Mouse (Mus musculus) testis, adult 2 months (tissue): ENCODE results near the gene Cdkal1. TPM values are rescaled to one million over a fixed set of nuclear protein-coding genes. Genes with fewer than 3 reads are reported as not detected.

Source experiments
- H3K27ac ChIP-seq: fragments of 200-500 bp; 2 replicates; pipeline ENCODE4 v1.5.1; 2012; ENCODE audit warnings: low read depth, low read length; ENCODE audit not compliant: control insufficient read depth, insufficient read depth
- H3K27me3 ChIP-seq: fragments of 200-500 bp; 2 replicates; pipeline ENCODE4 v1.6.1; 2012; ENCODE audit warnings: mild to moderate bottlenecking, low read length, moderate library complexity; ENCODE audit not compliant: control insufficient read depth, insufficient read depth
- H3K36me3 ChIP-seq: fragments of 200-500 bp; 2 replicates; pipeline ENCODE4 v1.6.1; 2012; ENCODE audit warnings: mild to moderate bottlenecking, low read length; ENCODE audit not compliant: control insufficient read depth, insufficient read depth
- H3K4me1 ChIP-seq: fragments of 200-500 bp; 2 replicates; pipeline ENCODE4 v1.6.1; 2012; ENCODE audit warnings: low read length; ENCODE audit not compliant: control insufficient read depth, insufficient read depth
- H3K4me3 ChIP-seq: fragments of 200-500 bp; 2 replicates; pipeline ENCODE4 v1.5.1; 2012; ENCODE audit warnings: low read depth, mild to moderate bottlenecking, low read length, moderate library complexity, mixed read lengths; ENCODE audit not compliant: control insufficient read depth
- CTCF ChIP-seq: fragments of 200-500 bp; IDR thresholded peaks from 2 replicates; pipeline ENCODE4 v1.5.1; 2012; ENCODE audit warnings: low read depth, mild to moderate bottlenecking, inconsistent platforms, low read length, moderate library complexity; ENCODE audit not compliant: control insufficient read depth, insufficient read depth, insufficient replicate concordance
- POLR2A ChIP-seq: fragments of 200-500 bp; IDR thresholded peaks from 2 replicates; pipeline ENCODE4 v1.6.1; 2012; ENCODE audit warnings: low read depth, mild to moderate bottlenecking, inconsistent platforms, low read length, moderate library complexity; ENCODE audit not compliant: control insufficient read depth
- polyA plus RNA-seq: library from polyadenylated mRNA; depleted of rRNA; stranded (reverse); fragments of >200 nt; gene quantifications from 2 replicates; pipeline ENCODE4 v1.2.3, GENCODE M21; 2012

Gene Cdkal1
- polyA plus RNA-seq, 1 experiment: 14.3 TPM

DNA sequence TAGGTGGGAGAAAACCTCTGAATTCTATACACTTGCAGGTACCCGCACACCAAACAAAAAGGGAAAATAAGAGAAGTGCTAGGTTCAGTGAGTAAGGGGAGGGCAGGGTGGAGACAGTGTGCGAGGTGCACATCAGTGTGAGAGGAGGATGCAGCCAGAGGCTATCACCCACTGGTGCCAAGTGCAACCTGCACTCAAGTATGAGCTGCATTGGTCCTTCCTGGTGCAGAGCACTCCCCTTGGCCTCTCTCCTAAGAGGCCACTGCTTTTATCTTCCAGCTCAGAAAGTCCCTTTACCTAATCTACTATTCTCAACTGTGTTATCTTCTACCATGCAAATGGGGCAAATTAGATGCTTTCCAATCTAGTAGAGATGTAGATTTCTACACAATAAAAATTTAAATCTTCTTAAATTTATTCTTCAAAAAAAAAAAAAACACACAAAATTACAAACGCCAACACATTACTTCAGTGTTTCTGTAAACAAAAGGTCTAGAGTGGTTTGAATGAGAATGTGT, 238.8 kb downstream of the Cdkal1 start:
- Histone ChIP-seq H3K4me1 (no peaks in the 10 kb centered on the region), H3K4me3 (no peak overlapping the region), H3K36me3 (no peaks in the 10 kb centered on the region), H3K27ac (no peak overlapping the region), H3K27me3 (no peaks in the 10 kb centered on the region)
- TF ChIP-seq POLR2A (no peak), CTCF (no peak)

DNA sequence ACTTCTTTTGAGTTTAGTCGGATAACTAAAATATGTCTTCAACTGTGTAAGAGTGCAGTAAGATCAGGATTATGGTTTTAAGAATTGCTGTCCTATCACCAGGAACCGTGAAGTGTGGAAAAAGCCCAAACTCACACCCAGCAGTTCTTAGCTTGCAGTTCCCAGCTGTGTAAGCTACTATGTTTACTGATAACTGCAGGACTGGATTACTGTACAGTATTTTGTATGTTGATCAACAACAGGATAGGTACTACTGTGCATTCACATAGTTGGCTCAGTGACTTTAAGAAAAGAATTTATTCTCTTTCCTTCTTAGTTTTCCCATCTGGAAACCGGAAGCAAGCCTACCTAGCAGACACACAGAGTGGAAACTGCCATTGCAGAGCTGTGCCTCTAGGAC, 239.5 kb downstream of the Cdkal1 start:
- Histone ChIP-seq H3K36me3 (no peaks in the 10 kb centered on the region), H3K27me3 (no peaks in the 10 kb centered on the region), H3K27ac (no peak overlapping the region), H3K4me3 (no peak overlapping the region), H3K4me1 (no peaks in the 10 kb centered on the region)
- TF ChIP-seq POLR2A: no peak

DNA sequence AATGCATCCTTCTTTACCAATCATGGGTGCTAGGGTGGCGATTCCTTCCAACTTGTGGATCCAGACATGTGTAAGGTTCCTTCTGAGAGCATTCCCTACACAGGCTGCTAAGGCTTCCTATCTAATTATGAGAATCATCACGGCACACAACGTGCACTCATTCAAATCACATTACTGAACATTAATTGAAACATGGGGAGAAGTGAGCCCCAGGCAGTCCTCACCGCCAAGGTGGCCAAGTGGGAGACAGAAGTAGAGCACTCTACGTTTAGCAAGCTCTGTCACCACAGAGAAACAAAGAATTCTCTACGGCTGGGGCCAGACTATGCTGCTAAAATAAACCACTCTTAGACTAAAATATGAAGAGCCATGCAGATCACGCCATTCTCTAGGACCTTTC, 240.4 kb downstream of the Cdkal1 start:
- Histone ChIP-seq H3K36me3 (no peaks in the 10 kb centered on the region), H3K27ac (no peak overlapping the region), H3K27me3 (no peaks in the 10 kb centered on the region), H3K4me3 (no peak overlapping the region), H3K4me1 (no peaks in the 10 kb centered on the region)
- TF ChIP-seq POLR2A (no peak), CTCF (no peak)

DNA sequence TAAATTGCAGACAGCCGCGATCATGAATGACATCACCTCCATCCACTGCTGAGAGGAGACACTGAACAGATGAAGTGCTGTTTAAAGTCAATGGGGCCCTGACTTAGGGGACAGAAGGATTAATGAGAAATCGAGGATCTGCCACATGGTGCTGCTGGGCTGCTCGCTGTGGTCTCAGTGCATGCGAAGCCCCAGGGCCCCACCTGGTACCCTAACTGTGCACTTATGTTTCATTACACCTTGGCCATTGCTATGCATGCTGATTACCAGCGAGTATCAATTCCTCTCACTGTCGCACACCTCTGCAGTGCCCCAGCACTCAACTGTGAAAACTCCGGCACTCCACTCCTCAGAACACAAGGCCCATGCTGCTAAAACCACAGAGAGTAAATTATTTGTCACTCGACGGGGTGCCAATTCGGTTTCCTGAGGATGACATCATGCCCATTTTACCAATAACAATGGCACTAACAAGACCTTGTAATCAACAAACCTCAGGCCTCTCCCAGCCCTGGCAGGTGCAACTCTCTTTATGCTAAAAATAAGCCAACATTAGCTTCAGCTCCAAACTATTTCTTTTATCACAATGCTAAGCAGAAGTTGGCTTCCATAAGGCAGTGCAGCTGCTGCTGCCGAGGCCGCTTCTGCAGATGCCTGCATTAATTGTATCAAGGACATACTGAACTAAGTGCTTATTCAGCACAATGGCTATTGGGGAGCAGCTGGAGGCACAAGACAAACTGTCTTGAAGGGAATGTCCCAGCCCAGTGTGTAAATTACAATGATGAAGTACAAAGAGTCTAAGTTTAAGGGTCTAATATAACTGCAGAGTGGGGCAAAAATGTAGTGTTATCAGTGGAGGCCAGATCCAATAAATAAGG, 245.2 kb downstream of the Cdkal1 start:
- H3K27ac ChIP-seq: no peak overlapping the region
- H3K4me3 ChIP-seq: no peak overlapping the region
- H3K27me3 ChIP-seq: no peaks in the 10 kb centered on the region
- H3K4me1 ChIP-seq: no peaks in the 10 kb centered on the region
- H3K36me3 ChIP-seq: no peaks in the 10 kb centered on the region
- TF ChIP-seq POLR2A (no peak), CTCF (no peak)

DNA sequence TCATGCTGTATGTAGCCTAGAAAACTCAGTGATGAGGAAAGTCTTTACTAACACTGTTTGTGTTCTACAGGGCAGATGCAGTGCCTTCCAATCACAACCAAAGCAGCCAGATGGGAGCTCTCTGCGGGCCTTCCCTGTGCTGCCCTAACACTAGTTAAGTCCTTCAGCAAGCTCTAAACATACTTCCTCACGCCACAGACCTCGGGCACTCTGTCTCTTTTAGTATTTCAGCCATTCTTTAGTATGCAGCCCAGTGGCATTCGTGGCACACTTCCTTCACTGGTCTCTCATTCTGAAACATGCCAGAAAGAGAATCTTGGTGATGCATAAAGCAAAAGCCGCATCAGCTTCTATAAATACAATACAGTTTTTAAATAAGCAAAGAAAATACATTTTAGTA, 246.0 kb downstream of the Cdkal1 start:
- no peak for TF ChIP-seq POLR2A
- no peak for TF ChIP-seq CTCF
- no peaks in the 10 kb centered on the region for H3K36me3 ChIP-seq
- H3K4me3 ChIP-seq: no peak overlapping the region
- no peak overlapping the region for H3K27ac ChIP-seq
- H3K27me3 ChIP-seq: no peaks in the 10 kb centered on the region
- H3K4me1 ChIP-seq: no peaks in the 10 kb centered on the region

DNA sequence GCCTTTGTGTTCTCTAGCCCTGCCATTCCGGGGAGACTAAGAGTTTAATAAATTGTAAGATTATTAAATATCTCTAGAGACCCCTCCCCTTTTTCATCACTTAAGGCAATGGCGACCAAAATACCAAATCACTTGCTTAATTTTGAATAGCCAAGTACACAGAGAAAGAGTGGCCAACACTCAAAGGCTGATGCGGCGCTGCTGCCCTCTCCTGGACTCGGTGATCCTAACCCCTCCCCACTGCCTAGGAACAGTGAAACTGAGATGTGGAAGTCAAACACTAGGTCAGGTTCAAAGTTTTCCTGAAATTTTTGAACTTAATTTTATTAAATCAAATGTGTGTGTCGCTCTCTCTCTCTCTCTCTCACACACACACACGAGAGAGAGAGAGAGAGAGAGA, 251.2 kb downstream of the Cdkal1 start:
- no peaks in the 10 kb centered on the region for H3K27me3 ChIP-seq
- TF ChIP-seq CTCF (peak; percentile 63; the same call in 1 of the 2 replicates), POLR2A (no peak)
- H3K27ac ChIP-seq: no peak overlapping the region

DNA sequence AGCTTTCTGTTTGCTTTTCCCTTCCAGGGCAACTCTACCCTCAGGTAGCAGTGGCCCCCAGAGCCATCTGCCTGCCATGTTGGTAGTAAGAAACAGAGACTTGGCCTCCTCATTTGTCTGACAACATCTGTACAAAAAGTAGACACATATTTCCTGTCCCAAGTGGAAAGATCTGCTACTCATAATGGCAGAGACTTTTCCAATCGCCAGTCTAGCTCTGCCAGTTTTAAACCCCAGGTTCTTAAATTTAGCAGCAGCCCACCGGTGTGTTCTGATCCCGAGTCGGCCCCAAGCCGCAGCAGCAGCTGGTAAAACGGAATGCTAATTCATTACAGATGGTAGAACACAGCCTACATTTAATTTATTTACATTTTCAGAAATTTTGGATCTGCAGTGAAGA, 251.9 kb downstream of the Cdkal1 start:
- Histone ChIP-seq H3K36me3 (no peaks in the 10 kb centered on the region), H3K4me3 (no peak overlapping the region), H3K4me1 (no peaks in the 10 kb centered on the region), H3K27me3 (no peaks in the 10 kb centered on the region), H3K27ac (no peak overlapping the region)
- no peak for TF ChIP-seq POLR2A
- TF ChIP-seq CTCF: no peak

More for the DNA sequence above, 251.2 kb downstream of the Cdkal1 start:
- Histone ChIP-seq H3K4me3 (no peak overlapping the region), H3K4me1 (no peaks in the 10 kb centered on the region), H3K36me3 (no peaks in the 10 kb centered on the region)
